Mouse (Mus musculus): ENCODE results near the gene Olfr433. TPM values are rescaled to one million over a fixed set of nuclear protein-coding genes. Genes with fewer than 3 reads are reported as not detected.

Gene Olfr433
- polyA plus RNA-seq (2017; shearing (Covaris generic)), result not detected

DNA sequence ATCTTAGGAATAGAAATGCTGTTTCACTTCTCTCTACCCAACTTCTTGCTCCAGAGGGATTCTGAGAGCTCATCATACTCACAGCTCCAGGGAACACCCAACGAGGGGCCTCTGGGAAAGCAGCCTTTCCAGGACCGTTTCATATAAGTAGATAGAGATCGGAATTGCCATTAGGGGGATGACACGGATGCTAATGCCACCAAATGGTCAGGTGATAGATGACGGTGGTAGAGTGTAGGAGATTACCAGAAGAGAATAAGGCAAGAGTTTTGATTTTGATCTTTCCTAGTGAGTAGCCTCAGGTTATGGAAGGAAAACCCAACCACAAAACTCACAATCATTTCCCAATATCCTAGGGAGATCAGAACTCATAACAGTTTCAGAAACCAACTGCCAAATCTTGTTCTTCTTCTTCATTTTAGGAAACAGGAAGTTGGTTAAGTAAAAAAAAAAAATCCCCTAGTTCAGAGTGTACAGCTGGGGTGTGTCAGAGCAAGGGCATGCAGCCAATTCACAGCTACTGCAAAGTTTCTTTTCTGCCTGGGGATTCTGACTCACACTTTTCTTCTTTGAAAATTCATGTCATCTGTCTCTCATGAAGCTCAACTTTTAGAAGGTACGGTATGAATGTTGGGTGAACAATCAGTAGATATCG lies at the start of gene Olfr433:
Olfr433 (plus strand) TSS at position 183 of the 655 bp plus-strand sequence.

DNA sequence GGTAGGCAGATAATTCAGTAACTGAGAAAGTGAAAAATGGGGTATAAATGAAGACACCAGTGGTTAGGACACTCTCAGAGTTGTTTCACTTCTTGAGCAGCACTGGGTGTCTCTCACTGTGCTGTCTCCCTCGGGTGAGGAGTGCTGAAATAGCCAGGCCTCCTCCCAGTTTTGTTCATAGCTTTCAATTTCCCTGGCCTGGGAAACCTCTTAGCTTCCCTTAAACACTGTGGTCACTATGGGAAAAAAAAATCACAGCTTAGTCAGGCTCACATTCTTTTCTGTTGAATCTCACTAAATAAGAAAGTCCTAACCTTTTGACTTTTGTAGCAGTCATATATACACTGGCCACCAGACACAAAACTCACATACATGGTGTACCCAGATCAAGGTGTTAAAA lies 8.8 kb upstream of the Olfr433 start, which contains the start of gene Ifi205:
Ifi205 (minus strand) TSS at position 113 of the 400 bp plus-strand sequence.

DNA sequence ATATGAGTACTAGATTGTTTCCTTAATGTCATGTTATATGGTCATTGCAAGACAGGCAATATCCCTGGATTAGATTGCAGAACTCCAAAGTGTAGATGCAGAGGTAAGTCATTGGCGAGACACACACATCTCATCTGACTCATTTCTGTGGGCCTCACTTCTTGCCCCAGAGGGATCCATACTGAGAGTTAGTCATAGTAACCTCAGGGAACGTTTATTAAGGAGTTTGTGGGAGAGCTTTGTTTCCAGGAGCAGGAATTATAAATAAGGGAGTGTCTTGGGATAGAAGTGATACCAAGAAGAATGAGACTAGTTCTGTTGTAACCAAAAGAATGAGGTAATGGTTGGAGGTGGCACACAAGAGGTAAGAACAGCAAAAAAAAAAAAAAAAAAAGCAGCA lies 8.4 kb downstream of the Olfr433 start, which contains the start of gene Olfr432:
Olfr432 (plus strand) TSS at position 313 of the 400 bp plus-strand sequence.

DNA sequence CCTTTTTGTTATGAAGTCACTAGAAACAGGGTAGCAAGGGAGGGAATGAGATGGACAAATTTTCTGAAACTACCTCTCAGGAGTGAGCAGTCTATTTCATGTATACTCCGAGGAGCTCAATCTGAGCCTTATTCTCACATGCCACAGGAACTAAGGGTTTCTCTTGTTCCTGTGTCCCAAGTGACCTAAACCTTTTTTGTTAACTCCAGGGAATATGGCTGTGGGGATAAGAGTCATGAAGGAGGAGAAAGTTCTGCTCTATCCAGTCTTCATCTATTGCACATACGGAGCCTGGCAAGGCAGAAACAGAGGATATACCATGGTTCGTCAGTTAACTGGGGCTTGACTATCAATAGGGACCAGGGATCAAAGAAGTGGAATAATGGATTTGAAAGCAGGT lies 25.8 kb downstream of the Olfr433 start, which contains the start of gene Olfr430:
Olfr430 (plus strand) TSS at position 301 of the 400 bp plus-strand sequence.

DNA sequence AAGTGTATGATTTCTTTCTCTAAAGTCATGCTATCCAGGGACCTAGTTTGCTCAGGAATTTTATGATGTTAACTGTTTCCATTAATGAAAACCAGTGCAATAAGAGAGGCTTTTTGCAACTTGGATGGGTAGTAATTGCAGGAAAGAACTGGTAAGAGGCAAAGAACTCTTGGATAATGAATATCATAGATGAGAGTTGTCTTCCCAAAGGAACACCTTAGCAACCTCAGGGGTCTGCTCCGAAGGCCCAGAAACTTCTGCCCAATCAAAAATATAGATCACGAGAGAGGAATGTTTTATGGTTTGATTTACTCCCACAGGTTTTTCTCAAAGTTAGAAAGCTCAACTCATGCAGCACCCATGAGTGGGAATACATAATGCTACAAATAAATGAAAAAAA lies 43.5 kb downstream of the Olfr433 start, which contains the start of gene Olfr429:
Olfr429 (plus strand) TSS at position 301 of the 400 bp plus-strand sequence.

Other genes starting within 250 kb of the Olfr433 start
- gene Ifi211, start 127.7 kb upstream of the Olfr433 start, polyA plus RNA-seq (2017; shearing (Covaris generic)), result 1.2 TPM
- 543 TPM for gene Mndal, start 98.2 kb upstream of the Olfr433 start, polyA plus RNA-seq (2017; shearing (Covaris generic))
- 438 TPM for gene Ifi203, start 98.0 kb upstream of the Olfr433 start, polyA plus RNA-seq (2017; shearing (Covaris generic))
- not detected for gene Ifi202b, start 58.0 kb upstream of the Olfr433 start, polyA plus RNA-seq (2017; shearing (Covaris generic))
- not detected for gene Ifi205, start 8.9 kb upstream of the Olfr433 start, polyA plus RNA-seq (2017; shearing (Covaris generic))
- gene Olfr432, start 8.5 kb downstream of the Olfr433 start, polyA plus RNA-seq (2017; shearing (Covaris generic)), result not detected
- not detected for gene Olfr430, start 25.9 kb downstream of the Olfr433 start, polyA plus RNA-seq (2017; shearing (Covaris generic))
- not detected for gene Olfr429, start 43.6 kb downstream of the Olfr433 start, polyA plus RNA-seq (2017; shearing (Covaris generic))
- not detected for gene Olfr427, start 56.2 kb downstream of the Olfr433 start, polyA plus RNA-seq (2017; shearing (Covaris generic))
- gene Olfr231, start 80.5 kb downstream of the Olfr433 start, polyA plus RNA-seq (2017; shearing (Covaris generic)), result not detected
- gene Olfr424, start 90.8 kb downstream of the Olfr433 start, polyA plus RNA-seq (2017; shearing (Covaris generic)), result not detected
- not detected for gene Olfr420, start 114.9 kb downstream of the Olfr433 start, polyA plus RNA-seq (2017; shearing (Covaris generic))
- gene Spta1, start 132.1 kb downstream of the Olfr433 start, polyA plus RNA-seq (2017; shearing (Covaris generic)), result 0.04 TPM
- not detected for gene Olfr419, start 211.4 kb downstream of the Olfr433 start, polyA plus RNA-seq (2017; shearing (Covaris generic))